Mouse (Mus musculus) frontal cortex, adult 2 months (tissue): Measurements from ENCODE around the gene Mpp5. TPM values are rescaled to one million over a fixed set of nuclear protein-coding genes. Genes with fewer than 3 reads are reported as not detected.

Experiments used
- DNase-seq, 2 experiments: peaks; one replicate each; pipeline ENCODE4 v3.0.0; 2022; ENCODE audit warnings: low spot score in 1 of 2; ENCODE audit errors: extremely low spot score in 1 of 2
- polyA plus RNA-seq: library from polyadenylated mRNA; depleted of rRNA; stranded (reverse); fragments of >200 nt; gene quantifications from 2 replicates; pipeline ENCODE4 v1.2.3, GENCODE M21; 2012; rRNA removed

The Mpp5 gene
- 10.0 and 11.4 TPM in 2 replicates for polyA plus RNA-seq

- peak; percentile 91 to 97 for DNase-seq
Measured at GRCm38 (mm10) chr12:78748557-78749377, at the start of gene Mpp5. TSS of gene Mpp5 (plus strand) at chr12:78748907.

DNA sequence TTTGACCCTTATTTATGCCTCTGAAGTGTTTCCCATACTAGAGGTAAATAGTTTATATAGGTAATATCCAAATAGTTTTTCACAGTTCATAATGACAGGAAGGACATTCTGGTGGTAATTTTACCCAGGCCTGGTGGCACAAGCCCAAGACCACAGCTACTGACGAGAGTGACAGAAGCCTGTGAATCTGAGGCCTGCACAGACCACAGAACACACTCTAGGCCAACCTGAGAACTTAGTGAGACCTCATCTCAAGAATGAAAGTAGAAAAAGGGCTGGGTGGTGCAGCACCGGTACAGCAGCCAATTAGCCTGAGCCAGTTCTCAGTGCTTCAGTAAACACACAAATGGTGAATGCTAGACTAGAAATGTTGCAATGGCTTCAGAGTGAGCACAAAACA, 30.9 kb upstream of the Mpp5 start:
- DNase-seq, result no peak

DNA sequence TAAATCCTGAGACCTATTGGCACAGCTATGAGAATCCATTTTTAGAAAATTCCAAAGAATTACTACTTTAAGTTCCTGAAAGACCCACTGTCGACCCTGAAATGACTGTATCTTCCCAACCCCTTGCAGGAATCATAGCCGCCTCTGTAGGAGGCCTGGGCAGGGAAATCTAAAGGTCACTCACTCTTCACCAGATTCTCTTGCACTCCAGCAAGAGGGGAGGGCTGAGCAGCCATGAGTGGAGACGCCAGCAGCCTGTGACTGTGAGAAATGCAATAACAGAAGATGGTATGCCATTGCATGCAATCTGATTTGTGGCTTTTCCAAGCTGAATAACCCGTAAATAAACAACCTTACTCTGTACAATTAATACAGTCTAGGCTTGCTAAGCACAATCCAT, 21.0 kb upstream of the Mpp5 start:
- DNase-seq, result no peak

- no peak for DNase-seq
Measured at GRCm38 (mm10) chr12:78739633-78740032, 9.1 kb upstream of the Mpp5 start.

DNA sequence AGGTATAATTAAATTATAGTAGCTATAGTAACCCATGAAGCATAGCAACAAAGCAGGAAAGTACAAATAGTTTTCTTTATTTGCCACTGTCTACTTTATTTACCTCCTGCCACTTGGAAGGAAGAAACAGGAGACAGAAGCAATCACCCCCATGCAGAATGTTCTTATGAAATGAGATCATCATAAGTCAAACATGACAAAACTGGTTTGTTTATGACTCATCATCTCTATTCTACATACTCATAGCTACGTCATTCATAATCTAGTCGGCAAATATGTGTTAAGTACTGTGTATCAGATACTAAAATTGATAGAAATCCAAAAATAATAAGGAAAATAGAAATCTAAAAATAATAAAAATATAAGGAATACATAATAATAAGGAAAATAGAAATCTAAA, 8.4 kb upstream of the Mpp5 start:
- DNase-seq, result no peak

DNA sequence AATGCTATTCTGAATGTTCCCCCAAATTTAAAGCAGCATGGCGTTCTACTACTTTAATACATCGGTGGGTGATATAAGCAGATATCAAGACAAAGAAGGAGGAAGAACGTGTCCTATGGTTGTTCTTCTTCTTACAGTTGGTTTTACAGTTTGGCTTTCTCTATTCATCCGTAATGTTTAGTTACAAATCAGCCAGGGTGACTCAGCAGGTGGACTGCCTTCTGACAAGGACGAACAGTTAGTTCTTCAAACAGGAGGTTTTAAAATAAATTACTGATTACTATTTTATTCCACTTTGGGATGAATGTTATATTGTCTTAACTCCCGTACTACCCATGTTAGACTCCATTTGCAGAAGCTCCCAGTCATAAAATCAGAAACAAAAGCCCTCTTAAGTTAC, 2.5 kb upstream of the Mpp5 start:
- DNase-seq, result no peak

GRCm38 (mm10) chr12:78747406-78747805, 1.3 kb upstream of the Mpp5 start:
- DNase-seq, result no peak

- DNase-seq, result peak in 1 of 2 experiments; percentile 32
Measured at GRCm38 (mm10) chr12:78748113-78748512, 594 bp upstream of the Mpp5 start.

- DNase-seq, result peak in 1 of 2 experiments; percentile 53
Measured at GRCm38 (mm10) chr12:78749378-78749801, 683 bp downstream of the Mpp5 start.

DNA sequence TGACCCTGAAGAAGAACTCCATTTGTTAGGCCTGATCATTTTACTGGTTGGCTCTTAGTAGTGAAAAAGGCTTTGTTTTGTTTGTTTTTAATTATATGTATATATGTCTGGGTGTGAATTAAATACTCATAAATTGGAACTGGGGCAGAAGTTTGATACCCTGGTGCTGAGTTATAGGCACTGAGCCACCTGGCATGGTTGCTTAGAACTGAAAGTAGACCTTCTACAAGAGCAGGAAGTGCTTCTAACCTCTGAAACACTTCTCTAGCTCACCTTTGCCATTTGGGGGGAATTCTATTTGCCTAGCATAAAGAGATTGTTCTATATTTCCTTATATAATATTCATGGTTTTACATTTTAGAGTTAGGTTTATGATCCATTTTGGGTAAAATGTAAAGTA, 13.3 kb downstream of the Mpp5 start:
- no peak for DNase-seq

- no peak for DNase-seq
Measured at GRCm38 (mm10) chr12:78769031-78769713, 20.5 kb downstream of the Mpp5 start.

DNA sequence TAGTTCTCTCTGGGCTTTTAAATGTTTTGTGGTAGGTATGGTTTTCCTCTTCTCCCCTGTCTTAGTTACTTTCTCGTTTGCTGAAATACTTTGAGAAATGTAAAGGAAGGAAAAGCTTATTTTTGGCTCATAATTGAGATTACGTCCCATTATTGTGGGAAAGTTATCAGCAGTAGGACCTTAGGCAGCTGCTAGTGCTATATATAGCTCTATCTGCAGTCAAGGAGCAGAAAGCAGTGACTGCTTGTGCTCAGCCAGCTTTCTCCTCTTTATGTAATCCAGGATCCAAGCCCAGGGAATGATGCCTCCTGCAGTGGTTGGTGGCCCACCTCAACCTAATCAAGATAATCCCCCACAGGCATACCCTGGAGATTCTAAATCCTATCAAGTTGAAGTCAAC, 24.5 kb downstream of the Mpp5 start:
- no peak for DNase-seq

- no peak for DNase-seq
Measured at GRCm38 (mm10) chr12:78777916-78778315, 29.2 kb downstream of the Mpp5 start.

DNA sequence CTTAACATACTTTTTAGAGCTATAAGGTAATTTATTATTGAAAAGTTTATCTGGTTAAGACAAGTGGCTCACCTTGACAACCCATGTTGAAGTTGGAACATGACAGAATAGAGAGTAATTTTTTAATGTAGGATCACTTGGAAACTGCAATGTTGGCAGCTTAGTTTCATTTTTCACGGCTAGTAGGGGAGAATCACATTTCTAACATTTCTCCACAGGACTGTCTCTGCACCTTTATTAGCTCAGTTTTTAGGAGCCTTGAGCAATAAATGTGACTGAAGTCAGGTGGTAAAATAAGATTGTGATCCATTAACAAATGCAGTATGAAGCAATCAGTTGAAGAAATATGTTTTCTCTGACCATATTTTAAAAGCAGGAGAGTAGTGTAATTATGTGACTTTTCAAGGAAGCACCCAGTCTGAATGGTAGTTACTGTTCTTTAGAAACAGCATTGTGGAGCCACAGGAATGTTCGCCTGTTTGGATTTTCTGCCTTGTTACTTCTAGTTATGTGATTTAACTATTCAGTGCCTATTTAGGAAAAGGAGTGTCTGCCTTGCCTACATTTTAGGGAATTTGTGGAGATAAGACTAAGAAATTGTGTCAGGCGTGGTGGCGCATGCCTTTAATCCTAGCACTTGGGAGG, 29.8 kb downstream of the Mpp5 start:
- DNase-seq, result no peak

DNA sequence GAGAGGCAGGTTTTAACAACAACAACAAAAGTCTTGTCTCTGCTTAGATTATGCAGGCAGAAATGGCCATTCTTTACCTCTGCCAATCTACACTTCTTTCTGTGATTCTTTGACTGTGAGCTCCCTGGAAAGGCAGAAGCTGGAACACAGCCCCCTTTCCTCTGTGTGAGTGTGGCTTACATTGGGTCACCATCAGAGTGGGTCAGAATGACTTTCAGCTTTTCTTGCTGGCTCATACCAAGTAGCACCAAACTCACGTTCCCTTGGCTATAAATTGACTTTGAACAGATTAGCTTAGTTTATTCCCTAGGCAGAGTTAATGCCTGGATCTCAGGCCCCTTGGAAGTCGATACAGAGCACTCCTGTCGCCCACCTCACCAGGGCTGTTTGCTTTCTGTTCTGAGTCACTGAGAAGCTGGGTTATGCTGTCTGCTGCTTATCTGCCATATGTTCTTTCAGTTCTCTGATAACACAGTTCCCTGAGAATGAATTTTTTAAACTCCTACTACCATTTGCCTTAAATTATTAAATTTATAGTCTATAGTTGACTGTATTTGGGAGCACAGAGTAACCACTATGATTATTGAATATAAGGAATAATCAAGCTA, 39.7 kb downstream of the Mpp5 start:
- peak; percentile 3 to 30 for DNase-seq

DNA sequence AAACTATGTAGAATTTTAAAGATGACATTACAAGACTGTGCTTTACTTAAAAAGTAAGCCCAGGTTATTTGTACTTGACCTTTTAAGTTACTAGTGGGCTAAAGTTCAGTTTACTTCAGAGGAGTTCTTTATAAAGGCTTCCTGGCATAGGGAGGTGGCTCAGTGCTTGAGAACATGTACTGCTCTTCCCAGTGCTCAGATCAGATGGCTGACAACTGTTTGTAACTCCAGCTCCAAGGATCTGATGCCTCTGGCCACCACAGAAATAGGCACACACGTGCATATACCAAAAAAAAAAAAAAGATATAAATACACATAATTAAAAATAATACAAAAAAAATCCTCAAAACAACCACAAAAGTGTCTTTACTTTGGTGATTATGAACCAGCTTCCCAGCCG, 42.1 kb downstream of the Mpp5 start:
- DNase-seq, result no peak

GRCm38 (mm10) chr12:78794236-78794635, 45.5 kb downstream of the Mpp5 start:
- no peak for DNase-seq

DNA sequence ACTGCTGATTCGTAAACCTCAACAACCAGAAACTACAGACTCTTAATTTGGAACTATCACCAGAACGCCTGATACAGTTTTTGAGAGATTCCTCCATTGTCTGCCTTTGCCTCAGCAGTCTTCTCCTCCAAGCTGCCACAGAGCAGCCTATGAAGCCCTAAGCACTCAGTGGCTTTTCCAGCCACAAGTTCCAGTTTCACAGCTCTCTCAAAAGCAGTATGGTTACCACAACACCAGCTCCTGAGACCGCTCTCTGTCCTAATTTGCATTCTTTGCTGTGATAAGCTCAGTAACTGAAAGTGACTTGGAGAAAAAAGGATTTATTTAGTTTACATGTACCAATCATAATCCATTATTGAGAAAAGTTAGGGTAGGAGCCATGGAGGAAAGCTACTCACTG, 51.3 kb downstream of the Mpp5 start:
- no peak for DNase-seq

GRCm38 (mm10) chr12:78801836-78802235, 53.1 kb downstream of the Mpp5 start:
- no peak for DNase-seq

GRCm38 (mm10) chr12:78814437-78814836, 65.7 kb downstream of the Mpp5 start:
- DNase-seq, result no peak

GRCm38 (mm10) chr12:78834496-78834895, 85.8 kb downstream of the Mpp5 start:
- no peak for DNase-seq
